Mouse (Mus musculus) spleen, adult 18-20 months (tissue): ENCODE data around the gene Fut8.

ENCODE experiments used
- DNase-seq, 2 experiments: peaks; one replicate each; pipeline ENCODE4 v3.0.0; 2022; ENCODE audit warnings: mixed read lengths in 2 of 2

Gene Fut8

DNA sequence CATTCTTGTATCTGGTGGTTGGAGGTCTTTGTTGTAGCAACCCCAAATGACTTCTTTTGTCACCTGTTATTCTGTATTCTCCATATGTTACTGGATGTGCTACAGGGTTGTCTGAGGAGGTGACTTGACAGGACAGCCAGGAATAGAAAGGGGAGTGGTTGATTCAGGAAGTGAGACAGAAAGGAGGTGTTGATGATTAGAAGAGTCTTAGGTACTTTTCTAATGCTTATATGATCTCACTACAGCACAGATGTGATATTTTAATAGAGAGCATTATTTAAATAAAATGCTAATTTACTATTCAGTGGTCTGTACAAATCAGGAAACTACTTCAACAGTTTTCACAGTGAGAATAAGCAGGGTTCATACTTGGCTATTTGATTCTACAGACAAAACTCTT, 71.6 kb downstream of the Fut8 start:
- no peak for DNase-seq

- DNase-seq, result no peak
Observed at GRCm38 (mm10) chr12:77313502-77313901, 75.6 kb downstream of the Fut8 start.

GRCm38 (mm10) chr12:77324142-77324541, 86.2 kb downstream of the Fut8 start:
- no peak for DNase-seq

DNA sequence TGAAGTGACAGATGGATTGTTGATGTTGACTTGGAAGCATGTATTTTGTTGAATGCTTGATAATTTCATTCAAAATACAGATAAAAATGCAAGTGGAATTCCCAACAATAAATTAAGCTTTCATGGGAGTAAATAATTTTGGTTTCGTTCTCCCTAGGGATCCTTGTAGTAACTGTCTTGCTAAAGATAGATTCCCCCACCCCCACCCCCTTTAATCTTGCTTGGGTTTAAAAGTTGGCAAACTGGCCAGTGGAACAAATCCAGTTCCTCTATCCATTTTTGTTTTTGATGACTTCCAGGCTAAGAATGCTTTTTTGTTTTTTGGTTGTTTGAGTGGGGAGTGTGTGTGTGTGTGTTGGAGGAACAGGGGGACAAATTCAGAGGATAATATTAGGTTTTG, 108.6 kb downstream of the Fut8 start:
- DNase-seq, result no peak

DNA sequence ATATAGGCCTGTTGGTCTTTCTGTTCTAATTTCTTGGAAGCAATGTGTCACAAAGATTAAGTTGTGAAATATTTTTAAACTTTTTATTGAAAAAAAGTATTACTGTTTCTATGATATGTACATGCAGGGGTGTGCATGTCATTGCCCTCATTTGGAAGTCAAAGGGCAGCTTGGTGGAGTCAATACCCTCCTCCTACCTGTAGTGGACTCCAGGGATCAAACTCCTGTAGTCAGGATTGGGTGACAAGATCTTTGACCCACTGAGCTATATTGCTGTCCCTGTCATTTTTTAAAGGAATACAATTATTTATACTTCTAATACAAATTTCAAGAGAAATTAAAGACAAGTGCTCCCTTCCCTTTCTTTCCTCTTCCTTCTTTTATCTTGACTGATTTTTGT, 111.6 kb downstream of the Fut8 start:
- DNase-seq, result no peak

- DNase-seq, result no peak
Observed at GRCm38 (mm10) chr12:77415720-77416119, 177.8 kb downstream of the Fut8 start.

DNA sequence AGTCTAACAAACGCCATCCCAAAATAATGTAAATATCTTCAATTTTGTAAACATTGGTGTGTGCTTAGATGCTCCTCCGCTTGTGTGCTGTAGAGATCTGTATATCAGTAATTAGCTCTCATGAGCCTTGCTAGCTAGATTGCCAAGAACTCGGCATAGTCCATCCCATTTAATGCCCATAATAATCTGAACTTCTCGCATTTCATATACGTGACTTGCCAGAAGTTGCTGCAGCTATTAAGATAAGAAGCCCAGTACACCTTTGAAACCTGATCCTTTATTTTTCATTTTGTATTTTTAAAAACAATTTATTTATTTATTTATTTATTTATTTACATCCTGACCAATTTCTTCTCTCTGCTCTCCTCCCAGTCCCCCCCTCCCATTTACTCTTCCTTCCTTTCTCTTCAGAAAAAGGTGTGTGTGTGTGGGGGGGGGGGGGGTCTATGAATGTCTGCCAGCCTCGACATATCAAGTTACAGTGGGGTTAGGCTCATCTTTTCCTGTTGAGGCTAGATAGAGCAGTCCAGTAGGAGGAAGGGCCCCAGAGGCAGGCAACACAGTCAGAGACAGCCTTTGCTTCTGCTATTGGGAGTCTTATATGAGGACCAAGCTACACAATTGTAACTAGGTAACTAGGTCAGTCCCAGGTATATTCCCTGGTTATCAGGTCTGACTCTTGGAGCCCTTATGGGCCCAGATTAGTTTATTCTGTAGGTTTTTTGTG, 183.9 kb downstream of the Fut8 start:
- DNase-seq, result no peak

GRCm38 (mm10) chr12:77426093-77426492, 188.2 kb downstream of the Fut8 start:
- DNase-seq, result no peak

- DNase-seq, result no peak
Observed at GRCm38 (mm10) chr12:77428165-77428564, 190.2 kb downstream of the Fut8 start.

DNA sequence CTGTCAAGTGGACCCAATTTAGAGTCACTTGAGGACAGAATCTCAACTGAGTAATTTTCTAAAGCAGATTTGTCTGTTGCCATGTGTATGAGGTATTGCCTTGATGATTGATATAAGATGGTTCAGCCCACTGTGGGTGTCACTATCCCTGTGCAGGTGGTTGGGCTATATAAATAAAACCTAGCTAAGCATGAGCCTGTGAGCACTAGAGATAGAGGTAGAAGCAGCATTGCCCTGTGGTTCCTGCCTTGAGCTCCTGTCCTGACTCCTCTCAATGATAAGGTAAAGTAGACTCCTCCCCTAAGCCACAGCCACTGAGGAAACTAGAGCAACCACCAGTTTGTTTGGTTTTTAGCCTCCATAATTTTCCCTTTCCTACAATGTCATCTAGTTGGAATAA, 191.5 kb downstream of the Fut8 start:
- DNase-seq, result no peak

DNA sequence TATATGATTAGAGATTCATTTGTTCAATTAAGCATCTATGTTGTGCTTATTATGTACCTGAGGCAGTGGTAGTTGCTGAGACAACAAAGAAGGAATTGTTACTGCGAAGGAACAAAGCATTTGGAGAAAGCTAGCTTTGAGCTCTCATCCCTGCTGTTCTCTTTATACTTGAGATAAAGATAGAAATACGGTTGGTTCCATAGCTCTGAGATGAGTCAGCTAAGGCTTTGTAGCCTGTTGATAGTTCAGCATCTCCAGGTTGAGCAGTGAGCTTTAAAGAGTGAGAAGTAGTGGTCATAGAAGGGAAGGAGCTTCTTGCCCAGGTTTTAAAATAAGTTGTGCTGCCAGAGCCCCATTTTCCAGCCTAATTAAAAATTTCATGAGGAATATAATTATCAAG, 198.8 kb downstream of the Fut8 start:
- no peak for DNase-seq

DNA sequence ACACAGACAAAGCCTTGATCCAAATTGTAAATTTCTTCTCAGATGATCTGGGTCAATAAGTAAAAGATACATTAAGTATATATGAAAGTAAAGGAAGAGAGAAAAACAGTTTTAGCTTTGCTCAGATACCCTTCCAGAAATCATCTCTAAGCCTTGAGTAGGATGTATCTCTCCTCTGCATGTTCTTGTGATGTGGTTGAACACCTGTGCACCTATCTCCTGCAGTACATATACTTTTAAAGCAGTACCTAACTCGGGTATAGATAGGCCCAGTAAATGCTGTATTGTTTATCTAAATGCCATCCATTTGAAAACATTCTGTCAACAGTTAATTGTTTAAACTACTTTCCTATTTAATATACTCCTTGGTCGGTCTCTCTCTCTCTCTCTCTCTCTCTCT, 212.9 kb downstream of the Fut8 start:
- no peak for DNase-seq

- DNase-seq, result no peak
Observed at GRCm38 (mm10) chr12:77466178-77466577, 228.3 kb downstream of the Fut8 start.

- DNase-seq, result no peak
Observed at GRCm38 (mm10) chr12:77479931-77480330, 242.0 kb downstream of the Fut8 start.

GRCm38 (mm10) chr12:77481153-77481552, 243.2 kb downstream of the Fut8 start:
- DNase-seq, result no peak

DNA sequence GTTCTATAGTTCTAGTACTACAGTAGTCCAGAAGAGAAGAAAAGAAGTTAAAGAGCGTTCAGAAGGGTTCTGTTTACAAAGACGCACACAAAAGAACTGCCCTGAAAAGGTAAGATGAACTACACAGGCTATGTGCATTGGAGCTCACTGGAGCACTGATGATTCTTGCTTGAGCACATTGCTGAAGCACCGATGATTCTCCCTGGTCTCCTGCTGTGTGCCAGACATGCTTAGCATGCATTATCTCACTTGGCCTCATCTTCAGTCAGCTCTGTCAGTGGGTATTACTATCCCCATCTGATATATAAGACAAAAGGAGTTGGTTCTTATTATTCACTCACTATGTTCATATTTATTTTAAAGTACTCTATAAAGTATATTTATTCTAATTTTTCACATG, 243.9 kb downstream of the Fut8 start:
- no peak for DNase-seq

GRCm38 (mm10) chr12:77483180-77483855, 245.4 kb downstream of the Fut8 start:
- no peak for DNase-seq

DNA sequence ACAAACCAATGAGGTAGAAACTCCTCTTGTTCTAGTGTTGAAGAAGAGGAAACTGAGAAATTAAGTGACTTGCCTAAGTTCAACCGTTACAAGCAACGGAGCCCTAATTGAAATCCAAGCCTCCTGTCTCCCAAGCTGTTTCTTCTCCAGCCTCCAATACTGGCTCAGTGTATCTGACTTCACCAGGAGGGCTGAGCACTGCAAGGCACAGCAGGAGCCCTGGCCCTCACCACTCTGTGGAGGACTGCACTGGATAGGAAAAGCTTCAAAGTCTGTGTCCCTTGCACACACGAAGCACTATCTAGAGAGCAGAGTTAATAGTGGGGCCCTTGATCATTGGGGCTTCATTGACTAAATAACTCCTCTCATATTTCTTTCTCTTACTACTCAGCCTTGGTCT, 246.8 kb downstream of the Fut8 start:
- DNase-seq, result no peak

DNA sequence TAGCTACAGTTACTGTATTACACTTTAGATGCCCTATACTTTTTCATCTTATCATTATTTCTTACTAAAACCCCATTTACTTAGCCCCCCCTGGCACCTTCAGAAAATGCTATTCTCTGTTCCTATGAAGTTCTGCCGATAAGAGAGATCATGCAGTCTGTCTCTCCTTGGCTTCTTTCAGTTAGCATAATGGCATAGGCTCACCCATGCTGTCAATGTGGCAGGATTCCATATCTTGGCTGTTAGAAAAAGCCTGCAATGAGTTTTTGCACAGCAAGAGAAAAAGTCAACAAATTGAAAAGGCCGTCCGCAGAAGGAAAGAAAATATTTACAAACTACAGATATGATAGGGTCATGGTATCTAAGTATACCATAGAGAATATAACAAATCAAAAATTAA, 253.6 kb downstream of the Fut8 start:
- no peak for DNase-seq

DNA sequence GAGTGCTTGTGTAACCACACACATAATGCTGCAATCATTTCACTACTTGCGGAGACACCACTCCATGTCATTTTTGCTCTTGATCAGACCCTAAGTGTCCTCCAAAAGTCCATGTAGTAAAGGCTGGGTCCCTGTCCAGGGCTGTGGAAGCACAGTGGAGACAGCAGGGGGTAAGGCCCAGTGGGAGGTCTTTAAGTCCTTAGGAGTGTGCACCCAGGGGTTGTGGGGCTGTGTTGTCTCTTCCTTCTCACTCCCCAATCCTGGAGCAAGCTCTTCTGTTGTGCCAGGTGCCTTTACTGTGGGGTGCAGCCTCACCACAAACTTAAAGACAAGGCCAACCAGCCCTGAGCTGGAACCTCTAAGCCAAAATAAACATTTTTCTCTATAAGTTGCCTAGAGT, 257.9 kb downstream of the Fut8 start:
- DNase-seq, result no peak

DNA sequence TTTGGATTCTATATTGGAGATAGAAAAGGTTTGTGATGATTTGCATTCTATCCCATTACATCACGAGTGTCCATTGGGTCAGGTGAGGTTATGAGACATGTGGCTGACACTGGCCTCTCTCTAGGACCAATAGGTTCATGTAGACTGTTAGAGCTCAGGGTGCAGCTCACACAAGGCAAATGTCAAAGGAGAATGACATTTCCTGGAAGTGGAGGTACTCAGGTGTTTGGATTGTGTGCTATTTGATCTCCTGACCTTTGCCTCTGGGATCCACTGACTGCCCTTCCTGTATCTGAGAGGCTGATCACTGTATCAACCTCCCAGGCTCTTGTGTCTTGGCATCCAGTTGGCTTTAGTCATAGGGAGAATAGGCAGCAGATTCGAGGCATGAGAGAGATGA, 260.2 kb downstream of the Fut8 start:
- DNase-seq, result no peak

DNA sequence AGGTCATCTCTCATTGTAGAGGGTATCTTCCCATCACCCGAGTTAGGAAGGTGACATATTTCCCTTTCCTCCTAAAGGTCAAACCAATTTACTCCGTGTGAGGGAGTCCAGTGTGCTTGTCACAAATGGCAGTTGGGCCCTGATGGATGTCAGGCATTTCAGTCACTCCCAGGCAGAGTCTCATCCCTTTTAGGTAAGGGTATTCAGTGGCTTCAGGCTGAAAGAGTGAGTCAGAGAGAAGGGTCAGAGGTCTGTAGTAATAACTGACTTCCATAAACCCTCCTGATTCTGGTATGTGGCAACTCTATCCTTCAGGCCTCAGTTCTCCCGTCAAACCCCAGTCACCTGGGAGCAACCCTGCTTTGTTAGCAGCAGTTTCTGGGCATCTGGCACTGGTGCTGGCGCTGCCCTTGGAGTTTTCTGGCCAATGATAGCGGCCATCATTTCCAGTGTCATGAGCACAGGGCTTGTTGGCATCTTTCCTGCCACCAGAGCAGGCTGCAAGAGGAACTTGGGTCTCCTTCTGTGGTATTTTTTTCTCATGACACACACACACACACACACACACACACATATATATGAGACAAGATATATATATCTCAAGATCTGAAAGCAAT, 262.6 kb downstream of the Fut8 start:
- DNase-seq, result no peak

DNA sequence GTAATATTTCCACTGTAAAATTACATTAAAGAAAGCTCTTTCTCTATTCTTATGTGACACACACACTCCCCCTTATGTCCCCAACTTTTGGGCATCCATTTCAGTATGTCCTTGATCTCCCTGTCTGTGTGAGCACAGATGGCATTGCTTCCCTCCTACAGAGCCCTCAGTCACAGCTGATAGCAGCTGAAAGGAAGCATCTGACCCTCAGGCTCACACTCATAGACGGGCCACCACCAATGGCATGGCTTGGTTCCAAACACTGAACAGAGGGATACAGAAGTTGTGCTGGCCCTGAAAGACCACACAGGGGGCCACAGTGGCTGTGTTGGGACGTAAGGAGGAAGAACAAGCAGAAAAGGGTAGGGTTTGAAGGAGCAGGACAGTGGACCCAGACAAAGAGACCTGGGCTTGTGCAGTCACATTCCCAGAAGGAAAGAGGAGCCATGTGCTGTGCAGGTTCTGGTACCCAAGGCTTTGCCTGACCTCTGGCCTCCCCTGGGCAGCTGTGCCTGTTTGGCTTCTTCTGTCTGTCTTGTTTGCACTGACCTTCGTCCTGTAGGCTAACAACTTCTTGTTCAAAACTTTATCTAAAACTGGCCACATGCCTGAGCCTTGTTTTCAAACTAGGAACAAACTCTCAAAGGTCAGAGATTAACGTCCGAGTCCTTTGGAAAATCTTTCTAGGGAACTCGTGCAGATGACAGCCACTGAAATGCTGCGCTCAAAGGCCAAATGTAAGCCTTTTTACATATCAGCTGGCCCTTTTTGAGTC, 263.7 kb downstream of the Fut8 start:
- no peak for DNase-seq

- no peak for DNase-seq
Observed at GRCm38 (mm10) chr12:77502243-77502642, 264.3 kb downstream of the Fut8 start.
